Comparison of ENCODE assay signal across 8 mouse cellular contexts in genomic region chr11:68004191-68004590, GRCm38 (mm10). TPM values are rescaled to one million over a fixed set of nuclear protein-coding genes. Genes with fewer than 3 reads are reported as not detected.
DNase-seq lines count a peak whose midpoint lies in the region; TF ChIP-seq lines count a peak whose summit lies in the region.

No protein-coding gene starts in this region.

- in situ Hi-C loops in ES-E14 (cut with MboI; ENCODE audit: low sequenced_read_pairs in 2 of 2, unreplicated experiment in 2 of 2): loop anchor here in 1 of 2 experiments (25.0 kb wide), 1 partner anchor 408 kb away; the partner anchor contains the start of gene Ntn1

- H3K36me3 ChIP-seq in ES-E14 (ENCODE audit: control insufficient read depth, insufficient read depth, low read length, poor library complexity, severe bottlenecking): no peaks in the 10 kb centered on the region

- H3K9me3 ChIP-seq in ES-E14 (ENCODE audit: control insufficient read depth, insufficient read depth, low read depth, low read length): no peaks in the 10 kb centered on the region

- no peak overlapping the region for H3K27ac ChIP-seq in ES-E14 (ENCODE audit: insufficient read depth, low read depth, low read length, poor library complexity, severe bottlenecking)

- no peak overlapping the region for H3K4me3 ChIP-seq in ES-E14 (ENCODE audit: insufficient read depth in 1 of 2, low read depth in 1 of 2, low read length in 2 of 2, poor library complexity in 1 of 2, severe bottlenecking in 1 of 2)

- H3K9ac ChIP-seq in ES-E14 (ENCODE audit: insufficient read depth, low read depth, low read length, poor library complexity, severe bottlenecking): no peak overlapping the region

- H3K4me1 ChIP-seq in ES-E14 (ENCODE audit: control insufficient read depth in 2 of 2, insufficient read depth in 2 of 2, low read length in 2 of 2, poor library complexity in 1 of 2): 0 out of 4 replicates have a peak, but pooled peaks cover 0 to 2% of the 10 kb centered on the region in 2 experiments

- DNase-seq in 3134 (ENCODE audit: extremely low read depth, insufficient read length, low spot score): peak; percentile 24
- DNase-seq in ES-E14 (ENCODE audit: low read depth, low spot score): peak; percentile 35
- DNase-seq in cerebellum, adult 11-12 months: peak; percentile 49
- DNase-seq in frontal cortex, postnatal 36 days (ENCODE audit: low spot score in 2 of 2): peak; percentile 73 to 81
- DNase-seq in kidney, postnatal 25 days: peak; percentile 60 to 81
- DNase-seq in lung, adult 18-20 months: peak; percentile 64 to 67
- peak; percentile 30 for DNase-seq in retina, postnatal 7 days (ENCODE audit: low read depth, low spot score)
- DNase-seq in urinary bladder, postnatal 25 days (ENCODE audit: low spot score): peak; percentile 69

TF ChIP-seq in ES-E14, 5 proteins besides CTCF, POLR2A, EP300 and RAD21:
- no peak for TF ChIP-seq MAFK (IDR thresholded peaks at IDR 0.05; ENCODE audit: insufficient read depth, low read depth, low read length)
- TF ChIP-seq HCFC1 (IDR thresholded peaks at IDR 0.05; ENCODE audit: borderline replicate concordance, insufficient read depth, low read length): no peak
- TF ChIP-seq ZNF384 (IDR thresholded peaks at IDR 0.05; ENCODE audit: low read depth, low read length): no peak
- TF ChIP-seq ZC3H11A (IDR thresholded peaks at IDR 0.05; ENCODE audit: borderline replicate concordance, low read depth, low read length): no peak
- TF ChIP-seq CHD2 (IDR thresholded peaks at IDR 0.05; ENCODE audit: low read depth, low read length): no peak

RNA-seq across cellular contexts. Expression of gene Stx8, which starts 38.2 kb away (rescaled TPM):
- total RNA-seq in ES-E14 (2012; rRNA removed): 15.5 and 19.4 TPM in 2 replicates

RNA-seq across cellular contexts. Expression of gene Cfap52, which starts 38.7 kb away (rescaled TPM):
- 0.36 and 0.48 TPM in 2 replicates for total RNA-seq in ES-E14 (2012; rRNA removed)

Comparison
In these comparisons a context has a peak if more than half of its experiments do, and no peak if none do; other contexts are left out.
1. DNase-seq: peak in every context shown above with its lines; median percentile 77 in frontal cortex, postnatal 36 days; 70 in kidney, postnatal 25 days; 69 in urinary bladder, postnatal 25 days; 66 in lung, adult 18-20 months; 49 in cerebellum, adult 11-12 months; 35 in ES-E14; 30 in retina, postnatal 7 days; 24 in 3134.